Mouse (Mus musculus): Measurements from ENCODE around the gene Brd7. TPM values are rescaled to one million over a fixed set of nuclear protein-coding genes. Genes with fewer than 3 reads are reported as not detected.

Gene Brd7
- polyA plus RNA-seq (2012): 19.7 and 20.9 TPM in 2 replicates

- Histone ChIP-seq H3K4me3 (replicated peaks) (peak within 1 kb of the TSS; percentile 77), H3K36me3 (ENCODE audit: control insufficient read depth) (peaks cover 35% of the 10 kb centered on the region), H3K4me1 (ENCODE audit: control insufficient read depth) (peaks cover 46% of the 10 kb centered on the region), H3K9me3 (ENCODE audit: control insufficient read depth, low read length) (no peaks in the 10 kb centered on the region), H3K27me3 (ENCODE audit: control insufficient read depth) (peaks cover 2% of the 10 kb centered on the region; the same call in 1 of the 2 replicates)
- TF ChIP-seq GATA1 (IDR thresholded peaks at IDR 0.05; ENCODE audit: low read length) (no peak), TAL1 (IDR thresholded peaks at IDR 0.05; ENCODE audit: low read length) (no peak)
Measured at GRCm38 (mm10) chr8:88361708-88362428, at the start of gene Brd7. Gene Brd7 (minus strand): TSS chr8:88362194.

GRCm38 (mm10) chr8:88411461-88411860 is 49.5 kb upstream of the Brd7 start:
- Histone ChIP-seq H3K4me3 (replicated peaks) (no peak overlapping the region), H3K36me3 (ENCODE audit: control insufficient read depth) (no peaks in the 10 kb centered on the region), H3K9me3 (ENCODE audit: control insufficient read depth, low read length) (no peaks in the 10 kb centered on the region), H3K4me1 (ENCODE audit: control insufficient read depth) (peaks cover 10% of the 10 kb centered on the region), H3K27me3 (ENCODE audit: control insufficient read depth) (no peaks in the 10 kb centered on the region)
- TF ChIP-seq TAL1 (IDR thresholded peaks at IDR 0.05; ENCODE audit: low read length) (no peak), GATA1 (IDR thresholded peaks at IDR 0.05; ENCODE audit: low read length) (no peak)

GRCm38 (mm10) chr8:88409401-88409940 is 47.5 kb upstream of the Brd7 start:
- TF ChIP-seq GATA1 (IDR thresholded peaks at IDR 0.05; ENCODE audit: low read length): no peak
- TF ChIP-seq TAL1 (IDR thresholded peaks at IDR 0.05; ENCODE audit: low read length): no peak
- H3K4me3 ChIP-seq (replicated peaks): peak overlapping the region; percentile 32
- H3K9me3 ChIP-seq (ENCODE audit: control insufficient read depth, low read length): no peaks in the 10 kb centered on the region
- peaks cover 10% of the 10 kb centered on the region for H3K4me1 ChIP-seq (ENCODE audit: control insufficient read depth)
- no peaks in the 10 kb centered on the region for H3K27me3 ChIP-seq (ENCODE audit: control insufficient read depth)
- H3K36me3 ChIP-seq (ENCODE audit: control insufficient read depth): no peaks in the 10 kb centered on the region

- H3K4me1 ChIP-seq (ENCODE audit: control insufficient read depth): peaks cover 10% of the 10 kb centered on the region
- TF ChIP-seq GATA1 (IDR thresholded peaks at IDR 0.05; ENCODE audit: low read length) (no peak), TAL1 (IDR thresholded peaks at IDR 0.05; ENCODE audit: low read length) (no peak)
- no peaks in the 10 kb centered on the region for H3K36me3 ChIP-seq (ENCODE audit: control insufficient read depth)
- H3K4me3 ChIP-seq (replicated peaks): no peak overlapping the region
- no peaks in the 10 kb centered on the region for H3K27me3 ChIP-seq (ENCODE audit: control insufficient read depth)
- no peaks in the 10 kb centered on the region for H3K9me3 ChIP-seq (ENCODE audit: control insufficient read depth, low read length)
Measured at GRCm38 (mm10) chr8:88407716-88408115, 45.7 kb upstream of the Brd7 start.

- Histone ChIP-seq H3K36me3 (ENCODE audit: control insufficient read depth) (no peaks in the 10 kb centered on the region), H3K4me3 (replicated peaks) (no peak overlapping the region), H3K9me3 (ENCODE audit: control insufficient read depth, low read length) (no peaks in the 10 kb centered on the region), H3K4me1 (ENCODE audit: control insufficient read depth) (no peaks in the 10 kb centered on the region), H3K27me3 (ENCODE audit: control insufficient read depth) (no peaks in the 10 kb centered on the region)
- TF ChIP-seq TAL1 (IDR thresholded peaks at IDR 0.05; ENCODE audit: low read length): no peak
- no peak for TF ChIP-seq GATA1 (IDR thresholded peaks at IDR 0.05; ENCODE audit: low read length)
Measured at GRCm38 (mm10) chr8:88398060-88398459, 36.1 kb upstream of the Brd7 start.

- H3K4me1 ChIP-seq (ENCODE audit: control insufficient read depth): no peaks in the 10 kb centered on the region
Measured at GRCm38 (mm10) chr8:88393298-88393697, 31.3 kb upstream of the Brd7 start.

GRCm38 (mm10) chr8:88390749-88391148 is 28.8 kb upstream of the Brd7 start:
- TF ChIP-seq GATA1 (IDR thresholded peaks at IDR 0.05; ENCODE audit: low read length) (no peak), TAL1 (IDR thresholded peaks at IDR 0.05; ENCODE audit: low read length) (no peak)
- peaks cover 3% of the 10 kb centered on the region; the same call in 1 of the 2 replicates for H3K9me3 ChIP-seq (ENCODE audit: control insufficient read depth, low read length)
- no peak overlapping the region for H3K4me3 ChIP-seq (replicated peaks)
- H3K27me3 ChIP-seq (ENCODE audit: control insufficient read depth): no peaks in the 10 kb centered on the region
- no peaks in the 10 kb centered on the region for H3K4me1 ChIP-seq (ENCODE audit: control insufficient read depth)
- no peaks in the 10 kb centered on the region for H3K36me3 ChIP-seq (ENCODE audit: control insufficient read depth)

More at GRCm38 (mm10) chr8:88393298-88393697, 31.3 kb upstream of the Brd7 start:
- Histone ChIP-seq H3K36me3 (ENCODE audit: control insufficient read depth) (no peaks in the 10 kb centered on the region), H3K27me3 (ENCODE audit: control insufficient read depth) (no peaks in the 10 kb centered on the region), H3K4me3 (replicated peaks) (no peak overlapping the region), H3K9me3 (ENCODE audit: control insufficient read depth, low read length) (peaks cover 3% of the 10 kb centered on the region; the same call in 1 of the 2 replicates)
- no peak for TF ChIP-seq GATA1 (IDR thresholded peaks at IDR 0.05; ENCODE audit: low read length)
- no peak for TF ChIP-seq TAL1 (IDR thresholded peaks at IDR 0.05; ENCODE audit: low read length)

- Histone ChIP-seq H3K4me3 (replicated peaks) (no peak overlapping the region), H3K36me3 (ENCODE audit: control insufficient read depth) (no peaks in the 10 kb centered on the region), H3K27me3 (ENCODE audit: control insufficient read depth) (no peaks in the 10 kb centered on the region)
Measured at GRCm38 (mm10) chr8:88388691-88389239, 26.8 kb upstream of the Brd7 start.

GRCm38 (mm10) chr8:88387874-88388273 is 25.9 kb upstream of the Brd7 start:
- no peak for TF ChIP-seq TAL1 (IDR thresholded peaks at IDR 0.05; ENCODE audit: low read length)
- no peak for TF ChIP-seq GATA1 (IDR thresholded peaks at IDR 0.05; ENCODE audit: low read length)
- H3K9me3 ChIP-seq (ENCODE audit: control insufficient read depth, low read length): peaks cover 3% of the 10 kb centered on the region; the same call in 1 of the 2 replicates
- H3K4me3 ChIP-seq (replicated peaks): no peak overlapping the region
- H3K27me3 ChIP-seq (ENCODE audit: control insufficient read depth): no peaks in the 10 kb centered on the region
- no peaks in the 10 kb centered on the region for H3K36me3 ChIP-seq (ENCODE audit: control insufficient read depth)
- no peaks in the 10 kb centered on the region for H3K4me1 ChIP-seq (ENCODE audit: control insufficient read depth)

More at GRCm38 (mm10) chr8:88388691-88389239, 26.8 kb upstream of the Brd7 start:
- Histone ChIP-seq H3K4me1 (ENCODE audit: control insufficient read depth) (no peaks in the 10 kb centered on the region), H3K9me3 (ENCODE audit: control insufficient read depth, low read length) (peaks cover 3% of the 10 kb centered on the region; the same call in 1 of the 2 replicates)
- TF ChIP-seq GATA1 (IDR thresholded peaks at IDR 0.05; ENCODE audit: low read length): no peak
- no peak for TF ChIP-seq TAL1 (IDR thresholded peaks at IDR 0.05; ENCODE audit: low read length)

Data from erythroblast, embryonic 14.5 days (primary cell).